ENCODE assay signal across 9 mouse cellular contexts in the genomic region with DNA sequence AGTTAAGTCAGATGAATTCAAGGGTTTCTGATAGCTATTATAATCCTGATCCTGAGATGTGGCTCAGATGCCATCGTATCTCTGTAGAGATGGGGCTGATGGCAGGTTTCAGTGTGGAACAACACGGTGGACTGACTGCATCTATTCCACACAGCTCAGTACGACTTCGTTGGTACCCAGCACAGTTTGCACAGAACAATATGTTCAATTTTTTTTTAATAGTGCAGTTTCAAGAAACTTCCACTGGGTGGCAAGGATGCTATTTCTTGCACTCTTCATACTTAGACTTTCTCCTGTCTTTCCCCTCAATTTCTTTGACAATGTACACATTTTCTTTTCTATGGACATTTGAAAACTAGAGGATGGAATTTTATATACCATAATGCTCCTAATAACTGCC.
DNase-seq lines count a peak whose midpoint lies in the region; ATAC-seq and TF ChIP-seq lines count a peak whose summit lies in the region.
"Had no signal": no experiment of that assay in that cellular context is flagged by ENCODE, and none has a peak within 500 bp of the region (broad histone marks: within the 10 kb centered on the region; RNA-seq: fewer than 3 reads in every experiment).

No protein-coding gene starts in this region.

- no peak overlapping the region for H3K4me3 ChIP-seq in cerebellum, adult 2 months (replicated peaks; ENCODE audit: insufficient read depth, low read depth, low read length)
- H3K4me3 ChIP-seq in midbrain, postnatal 0 days (ENCODE audit: low read depth, low read length) = no peak overlapping the region
- H3K4me3 ChIP-seq: liver, embryonic 13.5 days had no signal

- TF ChIP-seq POLR2A in cerebellum, adult 2 months (IDR thresholded peaks at IDR 0.05; ENCODE audit: borderline replicate concordance, insufficient read depth, low read length) = no peak

- H3K27ac ChIP-seq in cerebellum, adult 2 months (ENCODE audit: insufficient read depth, low read length) = no peak overlapping the region
- H3K27ac ChIP-seq in midbrain, postnatal 0 days (ENCODE audit: low read depth, low read length) = no peak overlapping the region
- H3K27ac ChIP-seq: liver, embryonic 13.5 days had no signal

- H3K4me1 ChIP-seq in cerebellum, adult 2 months (ENCODE audit: control insufficient read depth, insufficient read depth, low read length) = no peaks in the 10 kb centered on the region
- no peaks in the 10 kb centered on the region for H3K4me1 ChIP-seq in midbrain, postnatal 0 days (ENCODE audit: insufficient read depth, low read length)
- H3K4me1 ChIP-seq: liver, embryonic 13.5 days had no signal

- H3K9ac ChIP-seq in midbrain, postnatal 0 days (replicated peaks; ENCODE audit: low read length, poor library complexity, severe bottlenecking) = no peak overlapping the region
- H3K9ac ChIP-seq: liver, embryonic 13.5 days had no signal

- H3K4me2 ChIP-seq in midbrain, postnatal 0 days (ENCODE audit: low read depth, low read length, poor library complexity, severe bottlenecking) = no peak overlapping the region
- H3K4me2 ChIP-seq: liver, embryonic 13.5 days had no signal

- TF ChIP-seq CTCF in cerebellum, adult 2 months (IDR thresholded peaks at IDR 0.05; ENCODE audit: borderline replicate concordance, insufficient read depth, low read depth, low read length) = peak; percentile 34; the same call in 1 of the 2 replicates
- peak; percentile 80 for TF ChIP-seq CTCF in midbrain, postnatal 0 days (IDR thresholded peaks at IDR 0.05)

- 10% methylated on average over 4 of the region's 4 CpGs for WGBS in cerebellum, adult 2 months
- 26% methylated on average over 4 of the region's 4 CpGs for WGBS in midbrain, postnatal 0 days

- peak; percentile 28 to 45 for DNase-seq in left cerebral cortex, postnatal 14 days (ENCODE audit: low spot score in 2 of 2)
- DNase-seq in left cerebral cortex, postnatal 36 days (ENCODE audit: low spot score in 2 of 2) = no peak
- peak; percentile 30 to 52 for DNase-seq in cerebellum, adult 2 months
- peak; percentile 12 for DNase-seq in forelimb bud, embryonic 11.5 days (ENCODE audit: low read depth, low spot score)
- peak; percentile 70 for DNase-seq in midbrain, postnatal 0 days (ENCODE audit: low spot score)
- no peak for DNase-seq in spleen, postnatal 10 days (ENCODE audit: low spot score in 2 of 2)
- DNase-seq: gastrocnemius, postnatal 25 days; liver, embryonic 13.5 days had no signal

- ATAC-seq in midbrain, postnatal 0 days (ENCODE audit: low FRiP score) = peak; percentile 62
- ATAC-seq in megakaryocyte-erythroid progenitor cell, adult 5-6 weeks (replicated peaks; ENCODE audit: low FRiP score, low TSS enrichment, poor library complexity, severe bottlenecking) = no peak

- H3K9me3 ChIP-seq in midbrain, postnatal 0 days (ENCODE audit: low read length) = no peaks in the 10 kb centered on the region
- H3K9me3 ChIP-seq: liver, embryonic 13.5 days had no signal

- intact Hi-C loops in left cerebral cortex, postnatal 14 days (cut with DNase I) = loop anchor here (5.0 kb wide), 1 partner anchor 1390 kb away; no protein-coding TSS in a partner anchor
- intact Hi-C loops in left cerebral cortex, postnatal 36 days (cut with DNase I) = loop anchor here (10.0 kb wide), 1 partner anchor 1387 kb away; no protein-coding TSS in a partner anchor

- no peaks in the 10 kb centered on the region for H3K36me3 ChIP-seq in midbrain, postnatal 0 days (ENCODE audit: insufficient read depth, low read length)
- H3K36me3 ChIP-seq: liver, embryonic 13.5 days had no signal

- H3K27me3 ChIP-seq in cerebellum, adult 2 months (ENCODE audit: control insufficient read depth, insufficient read depth, low read length) = no peaks in the 10 kb centered on the region
- no peaks in the 10 kb centered on the region for H3K27me3 ChIP-seq in midbrain, postnatal 0 days (ENCODE audit: insufficient read depth, low read length)
- H3K27me3 ChIP-seq: liver, embryonic 13.5 days had no signal

Comparison
In these comparisons a context has a peak if more than half of its experiments do, and no peak if none do; other contexts are left out.
1. DNase-seq: peak in left cerebral cortex, postnatal 14 days (2 of 2), cerebellum, adult 2 months (2 of 2), forelimb bud, embryonic 11.5 days (single experiment) and midbrain, postnatal 0 days (single experiment); none in left cerebral cortex, postnatal 36 days (0 of 2) and spleen, postnatal 10 days (0 of 2).